Mouse (Mus musculus) layer of hippocampus, adult 18-20 months (tissue): ENCODE measurements around the gene Gm10065. TPM values are rescaled to one million over a fixed set of nuclear protein-coding genes. Genes with fewer than 3 reads are reported as not detected.

Experiments
- DNase-seq, 2 experiments: peaks; one replicate each; pipeline ENCODE4 v3.0.0; 2022; ENCODE audit warnings: low spot score in 2 of 2
- microRNA-seq, 2 experiments: library from miRNA; unstranded; fragments of <30 nt; microRNA quantifications; one replicate each; pipeline ENCODE4 v1.2.0; 2021
- total RNA-seq, 2 experiments: library from RNA; stranded (reverse); gene quantifications; 2 replicates each; pipeline ENCODE4 v1.2.3; 2021

Gm10065 gene
- total RNA-seq, 2 experiments from 2014 or later, result not detected

GRCm38 (mm10) chr13:21435476-21435875, 43.8 kb downstream of the Gm10065 start:
- DNase-seq, result no peak

Small RNAs within 50 kb of the gene (microRNA-seq; reads per million reads assigned to microRNA genes)
- gene Mir1896, result 0 to 0.39 reads per million in 2 experiments

Other genes starting within 250 kb of the Gm10065 start
- not detected for gene Gpx5, start 186.7 kb downstream of the Gm10065 start, total RNA-seq
- not detected for gene Gpx6, start 167.3 kb downstream of the Gm10065 start, total RNA-seq
- gene Olfr1367, start 132.5 kb downstream of the Gm10065 start, total RNA-seq, result not detected
- 1 to 10 TPM; 8.6 TPM for gene Zscan12, start 116.6 kb downstream of the Gm10065 start, total RNA-seq
- 10 to 100 TPM; 36.9 to 41.3 TPM for gene Zkscan3, start 76.7 kb downstream of the Gm10065 start, total RNA-seq
- gene Pgbd1, start 38.4 kb downstream of the Gm10065 start, total RNA-seq, result 1 to 10 TPM; 1.1 to 1.6 TPM
- 10 to 100 TPM; 54.4 to 55.9 TPM for gene Zscan26, start 25.7 kb downstream of the Gm10065 start, total RNA-seq
- gene Nkapl, start 10.9 kb downstream of the Gm10065 start, total RNA-seq, result under 1 TPM; 0.57 to 0.96 TPM
- 1 to 10 TPM; 5.9 to 6.6 TPM for gene Zkscan4, start 534 bp downstream of the Gm10065 start, total RNA-seq
- 10 to 100 TPM; 20.5 to 23.0 TPM for gene AK157302, start 15.8 kb upstream of the Gm10065 start, total RNA-seq
- 10 to 100 TPM; 56.7 to 70.9 TPM for gene Gm11273, start 22.0 kb upstream of the Gm10065 start, total RNA-seq
- gene Zkscan8, start 51.7 kb upstream of the Gm10065 start, total RNA-seq, result 10 to 100 TPM; 16.8 to 18.7 TPM
- not detected for gene Olfr1366, start 63.4 kb upstream of the Gm10065 start, total RNA-seq
- not detected for gene Olfr1535, start 80.5 kb upstream of the Gm10065 start, total RNA-seq
- gene Olfr1364, start 102.3 kb upstream of the Gm10065 start, total RNA-seq, result not detected
- not detected for gene Olfr1362, start 134.6 kb upstream of the Gm10065 start, total RNA-seq
- not detected for gene Olfr11, start 163.1 kb upstream of the Gm10065 start, total RNA-seq
- not detected for gene Olfr1361, start 183.9 kb upstream of the Gm10065 start, total RNA-seq
- not detected for gene Olfr1360, start 198.0 kb upstream of the Gm10065 start, total RNA-seq
- gene Olfr1359, start 218.7 kb upstream of the Gm10065 start, total RNA-seq, result not detected
- gene Hist1h2bl, start 236.7 kb upstream of the Gm10065 start, total RNA-seq, result 10 to 100 TPM; 27.6 to 36.7 TPM
- gene Hist1h2ai, start 237.0 kb upstream of the Gm10065 start, total RNA-seq, result 10 to 100 TPM in 1 of 2 experiments, 1 to 10 TPM in 1; 8.2 to 48.5 TPM
- gene Hist1h3h, start 238.2 kb upstream of the Gm10065 start, total RNA-seq, result 10 to 100 TPM; 48.4 to 55.7 TPM
- 1 to 10 TPM; 2.9 to 3.3 TPM for gene Hist1h2bm, start 242.6 kb upstream of the Gm10065 start, total RNA-seq